Mouse (Mus musculus) liver, adult 2 months (tissue): ENCODE data around the gene Fblim1. TPM values are rescaled to one million over a fixed set of nuclear protein-coding genes. Genes with fewer than 3 reads are reported as not detected.
A peak's percentile ranks its signal among the peaks of the same experiment; 100 is the strongest.
"Not testable (repeated sequence)": the region's sequence is repeated elsewhere in the genome, so short reads cannot be mapped to it uniquely, and the experiment has no call there.

Source experiments
- DNase-seq: peaks from one replicate; pipeline ENCODE4 v3.0.0-alpha.2; 2011; ENCODE audit warnings: low read depth, low spot score; ENCODE audit errors: extremely low read depth
- H3K27ac ChIP-seq: fragments of 200-500 bp; replicated peaks from 2 replicates; pipeline ENCODE4 v1.5.1; 2012; ENCODE audit warnings: low read depth, mild to moderate bottlenecking, control low read depth, inconsistent platforms, low read length; ENCODE audit not compliant: insufficient read depth
- H3K27me3 ChIP-seq: fragments of 200-500 bp; 2 replicates; pipeline ENCODE4 v1.6.1; 2012; ENCODE audit warnings: mild to moderate bottlenecking, moderate library complexity, low read length, inconsistent platforms; ENCODE audit not compliant: control insufficient read depth, insufficient read depth
- H3K36me3 ChIP-seq: fragments of 200-500 bp; 2 replicates; pipeline ENCODE4 v1.6.1; 2012; ENCODE audit warnings: low read length, inconsistent platforms; ENCODE audit not compliant: control insufficient read depth, insufficient read depth
- H3K4me1 ChIP-seq: fragments of 200-500 bp; 2 replicates; pipeline ENCODE4 v1.6.1; 2011; ENCODE audit warnings: low read length; ENCODE audit not compliant: control insufficient read depth, insufficient read depth
- H3K4me3 ChIP-seq: fragments of 200-500 bp; 2 replicates; pipeline ENCODE4 v1.5.1; 2011; ENCODE audit warnings: low read depth, mild to moderate bottlenecking, control low read depth, low read length, moderate library complexity; ENCODE audit not compliant: insufficient read depth
- H3K79me2 ChIP-seq: fragments of 200-500 bp; 2 replicates; pipeline ENCODE4 v1.6.1; 2012; ENCODE audit warnings: inconsistent platforms, mild to moderate bottlenecking, low read length, moderate library complexity; ENCODE audit not compliant: control insufficient read depth, insufficient read depth
- H3K9ac ChIP-seq: fragments of 200-500 bp; 2 replicates; pipeline ENCODE4 v1.6.1; 2012; ENCODE audit warnings: low read depth, mild to moderate bottlenecking, control low read depth, inconsistent platforms, low read length
- CTCF ChIP-seq: fragments of 200-500 bp; IDR thresholded peaks from 2 replicates; pipeline ENCODE4 v1.5.1; 2011; ENCODE audit warnings: low read depth, low read length, control low read depth
- POLR2A ChIP-seq: fragments of 200-500 bp; IDR thresholded peaks from 2 replicates; pipeline ENCODE4 v1.6.1; 2011; ENCODE audit warnings: low read length, control low read depth; ENCODE audit not compliant: insufficient read depth; ENCODE audit errors: extremely low read depth
- WGBS: fragments of 180-500 bp; shearing (Covaris S2); methylation state at CpG from one replicate; pipeline ENCODE4 v1.1.7; 2018; 5-methylcytosine and 5-hydroxymethylcytosine counted together
- polyA plus RNA-seq: library from polyadenylated mRNA; depleted of rRNA; stranded (reverse); fragments of >200 nt; gene quantifications from 2 replicates; pipeline ENCODE4 v1.2.3, GENCODE M21; 2012
- total RNA-seq: library from RNA; depleted of rRNA; stranded (reverse); fragments of >200 nt; gene quantifications from 2 replicates; pipeline ENCODE4 v1.2.3, GENCODE M21; 2014

The Fblim1 gene
- total and polyA plus RNA-seq, 2 experiments = 0.37 to 0.86 TPM

- H3K9ac ChIP-seq = no peak overlapping the region
- DNase-seq = no peak
- TF ChIP-seq POLR2A (no peak), CTCF (no peak)
- no peak overlapping the region for H3K27ac ChIP-seq
- H3K36me3 ChIP-seq = no peaks in the 10 kb centered on the region
- no peaks in the 10 kb centered on the region for H3K79me2 ChIP-seq
- 92% methylated on average over 7 of the region's 7 CpGs for WGBS
- no peaks in the 10 kb centered on the region for H3K27me3 ChIP-seq
- peaks cover 6% of the 10 kb centered on the region for H3K4me1 ChIP-seq
- no peak overlapping the region for H3K4me3 ChIP-seq
Measured at GRCm38 (mm10) chr4:141565325-141565724, 40.6 kb downstream of the Fblim1 start.

- 78% methylated on average over 3 of the region's 3 CpGs for WGBS
- no peak for DNase-seq
- Histone ChIP-seq H3K27me3 (no peaks in the 10 kb centered on the region), H3K36me3 (no peaks in the 10 kb centered on the region), H3K4me3 (no peak overlapping the region), H3K27ac (no peak overlapping the region), H3K9ac (no peak overlapping the region), H3K4me1 (peaks cover 4% of the 10 kb centered on the region), H3K79me2 (no peaks in the 10 kb centered on the region)
- TF ChIP-seq CTCF (no peak), POLR2A (no peak)
Measured at GRCm38 (mm10) chr4:141564660-141565059, 41.2 kb downstream of the Fblim1 start.

- no peak overlapping the region for H3K9ac ChIP-seq
- no peak overlapping the region for H3K4me3 ChIP-seq
- WGBS = 97% methylated on average over 4 of the region's 4 CpGs
- no peaks in the 10 kb centered on the region for H3K27me3 ChIP-seq
- DNase-seq = no peak
- H3K79me2 ChIP-seq = no peaks in the 10 kb centered on the region
- no peaks in the 10 kb centered on the region for H3K36me3 ChIP-seq
- no peak overlapping the region for H3K27ac ChIP-seq
- TF ChIP-seq CTCF = no peak
- TF ChIP-seq POLR2A = no peak
- 0 out of 2 replicates have a peak, but pooled peaks cover 1% of the 10 kb centered on the region for H3K4me1 ChIP-seq
Measured at GRCm38 (mm10) chr4:141564209-141564608, 41.7 kb downstream of the Fblim1 start.

GRCm38 (mm10) chr4:141562281-141562680 is 43.6 kb downstream of the Fblim1 start:
- peak; percentile 48 for DNase-seq
- WGBS = 78% methylated on average over 11 of the region's 11 CpGs
- no peak for TF ChIP-seq POLR2A
- no peak for TF ChIP-seq CTCF
- no peaks in the 10 kb centered on the region for H3K79me2 ChIP-seq
- H3K4me3 ChIP-seq = no peak overlapping the region
- no peak overlapping the region for H3K9ac ChIP-seq
- H3K36me3 ChIP-seq = no peaks in the 10 kb centered on the region
- H3K27ac ChIP-seq = no peak overlapping the region
- H3K4me1 ChIP-seq = peaks cover 5% of the 10 kb centered on the region
- no peaks in the 10 kb centered on the region for H3K27me3 ChIP-seq

GRCm38 (mm10) chr4:141561331-141561919 is 44.5 kb downstream of the Fblim1 start:
- H3K4me3 ChIP-seq, H3K79me2 ChIP-seq, H3K9ac ChIP-seq, H3K4me1 ChIP-seq, H3K27ac ChIP-seq, H3K36me3 ChIP-seq, DNase-seq, H3K27me3 ChIP-seq: not testable (repeated sequence)
- WGBS = 96% methylated on average over 5 of the region's 5 CpGs

GRCm38 (mm10) chr4:141559898-141560263 is 46.0 kb downstream of the Fblim1 start:
- TF ChIP-seq CTCF (peak; percentile 97), POLR2A (0 out of 2 replicates have a peak, but pooled peaks have one; percentile 23)
- H3K27ac ChIP-seq = peak overlapping the region; percentile 81
- no peaks in the 10 kb centered on the region for H3K27me3 ChIP-seq
- WGBS = under 1% methylated on average over 9 of the region's 9 CpGs
- peak overlapping the region; percentile 57 for H3K9ac ChIP-seq
- peaks cover 5% of the 10 kb centered on the region for H3K4me1 ChIP-seq
- DNase-seq = peak; percentile 84
- peak overlapping the region; percentile 36 for H3K4me3 ChIP-seq
- no peaks in the 10 kb centered on the region for H3K79me2 ChIP-seq
- H3K36me3 ChIP-seq = no peaks in the 10 kb centered on the region
